Mouse (Mus musculus) heart, postnatal 0 days (tissue): ENCODE measurements around the gene Fam120a.

ENCODE experiments used
- CTCF ChIP-seq: IDR thresholded peaks from 2 replicates; pipeline ENCODE4 v1.5.1; 2016; ENCODE audit warnings: antibody characterized with exemption, control low read depth, low read depth
- EP300 ChIP-seq: IDR thresholded peaks from 2 replicates; pipeline ENCODE4 v1.6.1; 2016; ENCODE audit warnings: antibody characterized with exemption, low read depth

DNA sequence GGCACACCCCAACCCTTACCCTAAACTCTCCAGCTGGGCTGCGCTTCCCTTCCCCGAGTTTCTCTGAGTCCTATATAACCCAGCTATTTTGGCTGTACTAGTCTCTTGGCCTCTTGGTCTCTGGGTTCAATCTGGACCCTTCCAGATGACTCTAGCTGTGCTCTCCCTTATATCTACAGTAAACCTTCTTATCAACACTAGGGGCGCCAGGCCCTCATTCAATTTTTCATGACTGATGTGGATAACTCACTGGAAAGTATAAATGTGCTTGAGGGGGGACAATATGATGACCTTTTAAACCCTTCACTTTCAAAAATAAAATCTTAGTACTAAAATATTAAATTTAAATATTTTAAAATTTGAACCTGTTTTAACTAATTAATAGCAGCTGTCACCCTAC, 115.0 kb downstream of the Fam120a start:
- TF ChIP-seq CTCF (peak; percentile 53), EP300 (no peak)
